Mouse (Mus musculus): ENCODE results near the gene Sfn.

GRCm38 (mm10) chr4:133567251-133567650, 34.7 kb downstream of the Sfn start:
- TF ChIP-seq POLR2A (IDR thresholded peaks at IDR 0.05; ENCODE audit: extremely low read depth, insufficient read depth, low read length) (no peak), CTCF (IDR thresholded peaks at IDR 0.05; ENCODE audit: low read depth, low read length) (no peak)

All from liver, adult 2 months (tissue).